Mouse (Mus musculus): ENCODE measurements at regions not wholly inside any gene's neighbourhood (a gene's known extent, or its start where the extent isn't known, plus 50 kb on each side); places are given as distances from the start of the nearest gene placed in this dataset.
A peak's percentile ranks its signal among the peaks of the same experiment; 100 is the strongest.

GRCm38 (mm10) chr5:64401737-64402136, 245.6 kb downstream of the Tbc1d1 start:
- no peak for DNase-seq (ENCODE audit: low spot score in 2 of 2)

GRCm38 (mm10) chr5:64403077-64403981, 247.2 kb downstream of the Tbc1d1 start:
- no peak for DNase-seq (ENCODE audit: low spot score in 2 of 2)

- no peak for DNase-seq (ENCODE audit: low spot score in 2 of 2)
These were observed 247.9 kb downstream of the Tbc1d1 start for GRCm38 (mm10) chr5:64403982-64404345.

- DNase-seq (ENCODE audit: low spot score in 2 of 2): no peak
These were observed 248.4 kb downstream of the Tbc1d1 start for GRCm38 (mm10) chr5:64404512-64404911.

GRCm38 (mm10) chr5:64408938-64409337, 252.8 kb downstream of the Tbc1d1 start:
- DNase-seq (ENCODE audit: low spot score in 2 of 2): no peak

- DNase-seq (ENCODE audit: low spot score in 2 of 2): peak; percentile 62 to 69
These were observed 254.5 kb downstream of the Tbc1d1 start for GRCm38 (mm10) chr5:64410621-64411020.

- DNase-seq (ENCODE audit: low spot score in 2 of 2): no peak
These were observed 258.4 kb downstream of the Tbc1d1 start for GRCm38 (mm10) chr5:64414519-64414918.

- no peak for DNase-seq (ENCODE audit: low spot score in 2 of 2)
These were observed 263.3 kb downstream of the Tbc1d1 start for GRCm38 (mm10) chr5:64419395-64419794.

GRCm38 (mm10) chr5:64422787-64423587, 266.9 kb downstream of the Tbc1d1 start:
- DNase-seq (ENCODE audit: low spot score in 2 of 2): no peak

- DNase-seq (ENCODE audit: low spot score in 2 of 2): no peak
These were observed 272.7 kb downstream of the Tbc1d1 start for GRCm38 (mm10) chr5:64428822-64429221.

- DNase-seq (ENCODE audit: low spot score in 2 of 2): no peak
These were observed 274.4 kb downstream of the Tbc1d1 start for GRCm38 (mm10) chr5:64430501-64430900.

- no peak for DNase-seq (ENCODE audit: low spot score in 2 of 2)
These were observed 275.5 kb downstream of the Tbc1d1 start for GRCm38 (mm10) chr5:64431624-64432023.

GRCm38 (mm10) chr5:64433786-64434185, 277.7 kb downstream of the Tbc1d1 start:
- DNase-seq (ENCODE audit: low spot score in 2 of 2): no peak

GRCm38 (mm10) chr5:64435491-64435890, 279.4 kb downstream of the Tbc1d1 start:
- DNase-seq (ENCODE audit: low spot score in 2 of 2): no peak

- DNase-seq (ENCODE audit: low spot score in 2 of 2): no peak
These were observed 279.9 kb downstream of the Tbc1d1 start for GRCm38 (mm10) chr5:64435958-64436357.

GRCm38 (mm10) chr5:64437720-64438119, 281.6 kb downstream of the Tbc1d1 start:
- no peak for DNase-seq (ENCODE audit: low spot score in 2 of 2)

GRCm38 (mm10) chr5:64438446-64439134, 282.5 kb downstream of the Tbc1d1 start:
- DNase-seq (ENCODE audit: low spot score in 2 of 2): no peak

GRCm38 (mm10) chr5:64447847-64448246, 291.7 kb downstream of the Tbc1d1 start:
- no peak for DNase-seq (ENCODE audit: low spot score in 2 of 2)

- DNase-seq (ENCODE audit: low spot score in 2 of 2): peak in 1 of 2 experiments; percentile 34
These were observed 296.7 kb downstream of the Tbc1d1 start for GRCm38 (mm10) chr5:64452668-64453334.

GRCm38 (mm10) chr5:64459807-64460206, 303.7 kb downstream of the Tbc1d1 start:
- no peak for DNase-seq (ENCODE audit: low spot score in 2 of 2)

- DNase-seq (ENCODE audit: low spot score in 2 of 2): no peak
These were observed 304.8 kb downstream of the Tbc1d1 start for GRCm38 (mm10) chr5:64460891-64461290.

GRCm38 (mm10) chr5:64461592-64461991, 305.5 kb downstream of the Tbc1d1 start:
- no peak for DNase-seq (ENCODE audit: low spot score in 2 of 2)

Measured in right cerebral cortex, postnatal 10 days (tissue).